16 mouse cellular contexts compared by ENCODE assay signal in genomic region chr16:35763590-35764296, GRCm38 (mm10). TPM values are rescaled to one million over a fixed set of nuclear protein-coding genes. Genes with fewer than 3 reads are reported as not detected.
DNase-seq lines count a peak whose midpoint lies in the region; ATAC-seq and TF ChIP-seq lines count a peak whose summit lies in the region.
"Had no signal": no experiment of that assay in that cellular context is flagged by ENCODE, and none has a peak within 500 bp of the region (broad histone marks: within the 10 kb centered on the region; RNA-seq: fewer than 3 reads in every experiment).

No protein-coding gene starts in this region.

- H3K4me2 ChIP-seq in heart, embryonic 14.5 days (ENCODE audit: low read length) = peak overlapping the region; percentile 44
- peak overlapping the region; percentile 31; the same call in 1 of the 2 replicates for H3K4me2 ChIP-seq in heart, postnatal 0 days (ENCODE audit: low read depth, low read length)
- H3K4me2 ChIP-seq: embryonic facial prominence, embryonic 12.5 days; lung, embryonic 15.5 days; midbrain, embryonic 13.5 days; neural tube, embryonic 13.5 days had no signal

- no peak for TF ChIP-seq EP300 in heart, postnatal 0 days (IDR thresholded peaks at IDR 0.05; ENCODE audit: low read depth)

- H3K4me1 ChIP-seq in heart, embryonic 14.5 days (ENCODE audit: control insufficient read depth in 2 of 2, insufficient read depth in 2 of 2, low read length in 2 of 2) = peaks cover 7 to 17% of the 10 kb centered on the region in 2 experiments
- H3K4me1 ChIP-seq in bone marrow macrophage, adult 2 months (ENCODE audit: control insufficient read depth, insufficient read depth, low read length) = peaks cover 26% of the 10 kb centered on the region
- H3K4me1 ChIP-seq in heart, postnatal 0 days (ENCODE audit: control insufficient read depth, insufficient read depth) = peaks cover 12% of the 10 kb centered on the region

- no peaks in the 10 kb centered on the region for H3K9me3 ChIP-seq in heart, embryonic 14.5 days (ENCODE audit: control insufficient read depth, low read length)
- H3K9me3 ChIP-seq in heart, postnatal 0 days (replicated peaks; ENCODE audit: control insufficient read depth, low read length) = no peaks in the 10 kb centered on the region
- H3K9me3 ChIP-seq: embryonic facial prominence, embryonic 12.5 days; lung, embryonic 15.5 days; midbrain, embryonic 13.5 days; neural tube, embryonic 13.5 days had no signal

- H3K9ac ChIP-seq in heart, embryonic 14.5 days (ENCODE audit: low read length) = peak overlapping the region; percentile 41; the same call in 1 of the 2 replicates
- H3K9ac ChIP-seq in heart, postnatal 0 days (replicated peaks; ENCODE audit: low read depth, low read length) = no peak overlapping the region
- H3K9ac ChIP-seq: embryonic facial prominence, embryonic 12.5 days; lung, embryonic 15.5 days; midbrain, embryonic 13.5 days; neural tube, embryonic 13.5 days had no signal

- no peak for DNase-seq in heart, postnatal 10 days
- DNase-seq in heart, postnatal 0 days (ENCODE audit: low spot score) = peak; percentile 61
- no peak for DNase-seq in cerebellum, postnatal 36 days
- DNase-seq in retina, embryonic 14.5 days (ENCODE audit: low spot score) = no peak
- DNase-seq in adrenal gland, adult 8-10 months = no peak
- DNase-seq: adrenal gland, postnatal 25 days; cerebellum, postnatal 10 days; kidney, adult 2 months had no signal

- 22% methylated on average over 11 of the region's 11 CpGs for WGBS in heart, embryonic 14.5 days
- WGBS in heart, postnatal 0 days = 25% methylated on average over 10 of the region's 11 CpGs

- no peak for TF ChIP-seq POLR2A in bone marrow macrophage, adult 2 months (IDR thresholded peaks at IDR 0.05; ENCODE audit: borderline replicate concordance, low read depth, low read length)

- H3K36me3 ChIP-seq in heart, embryonic 14.5 days (ENCODE audit: control insufficient read depth, insufficient read depth, low read length) = no peaks in the 10 kb centered on the region
- H3K36me3 ChIP-seq in heart, postnatal 0 days (replicated peaks; ENCODE audit: control insufficient read depth, insufficient read depth, low read length) = no peaks in the 10 kb centered on the region
- H3K36me3 ChIP-seq: embryonic facial prominence, embryonic 12.5 days; lung, embryonic 15.5 days; midbrain, embryonic 13.5 days; neural tube, embryonic 13.5 days had no signal

- H3K27ac ChIP-seq in heart, embryonic 14.5 days (replicated peaks in 1 of 2; ENCODE audit: control insufficient read depth in 1 of 2, insufficient read depth in 1 of 2, low read depth in 2 of 2, low read length in 2 of 2) = no peak overlapping the region; a peak in 1 of 4 replicates
- no peak overlapping the region for H3K27ac ChIP-seq in bone marrow macrophage, adult 2 months (ENCODE audit: insufficient read depth, low read depth, low read length)
- H3K27ac ChIP-seq in heart, postnatal 0 days (ENCODE audit: low read depth) = peak overlapping the region; percentile 44
- H3K27ac ChIP-seq: embryonic facial prominence, embryonic 12.5 days; lung, embryonic 15.5 days; midbrain, embryonic 13.5 days; neural tube, embryonic 13.5 days had no signal

- intact Hi-C loops in heart, postnatal 10 days (cut with DNase I) = no loop called here

- no peak for TF ChIP-seq CTCF in bone marrow macrophage, adult 2 months (IDR thresholded peaks at IDR 0.05; ENCODE audit: low read depth, low read length)
- no peak for TF ChIP-seq CTCF in heart, postnatal 0 days (IDR thresholded peaks at IDR 0.05; ENCODE audit: low read depth)

- H3K4me3 ChIP-seq in heart, embryonic 14.5 days (ENCODE audit: control insufficient read depth in 1 of 2, insufficient read depth in 1 of 2, low read depth in 1 of 2, low read length in 2 of 2) = no peak overlapping the region
- H3K4me3 ChIP-seq in bone marrow macrophage, adult 2 months (ENCODE audit: insufficient read depth, low read length) = 0 out of 2 replicates have a peak overlapping the region, but pooled peaks have one; percentile 8
- H3K4me3 ChIP-seq in heart, postnatal 0 days (ENCODE audit: low read depth, low read length) = no peak overlapping the region
- H3K4me3 ChIP-seq: embryonic facial prominence, embryonic 12.5 days; lung, embryonic 15.5 days; midbrain, embryonic 13.5 days; neural tube, embryonic 13.5 days had no signal

- ATAC-seq in heart, embryonic 14.5 days (ENCODE audit: insufficient number of reproducible peaks, insufficient read depth, low FRiP score, low read depth) = peak; percentile 35; the same call in 1 of the 2 replicates
- ATAC-seq in heart, postnatal 0 days (ENCODE audit: insufficient read depth, low read depth) = no peak
- peak; percentile 98 for ATAC-seq in megakaryocyte-erythroid progenitor cell, adult 5-6 weeks (replicated peaks; ENCODE audit: low FRiP score, low TSS enrichment, poor library complexity, severe bottlenecking)
- ATAC-seq: forebrain, embryonic 16.5 days; midbrain, embryonic 13.5 days had no signal

- no peaks in the 10 kb centered on the region for H3K27me3 ChIP-seq in heart, embryonic 14.5 days (ENCODE audit: control insufficient read depth, insufficient read depth, low read length)
- no peaks in the 10 kb centered on the region for H3K27me3 ChIP-seq in heart, postnatal 0 days (ENCODE audit: control insufficient read depth, insufficient read depth, low read length)
- H3K27me3 ChIP-seq: embryonic facial prominence, embryonic 12.5 days; lung, embryonic 15.5 days; midbrain, embryonic 13.5 days; neural tube, embryonic 13.5 days had no signal

RNA-seq across cellular contexts. Expression of gene Dirc2, which starts 5.4 kb away (rescaled TPM):
- polyA plus RNA-seq in heart, embryonic 14.5 days (2014; fragmentation: Nextera tagmentation; extraction: Ambion mirVana) = 15.7 and 20.1 TPM in 2 replicates
- 10 to 100 TPM; 47.1 to 50.2 TPM for total RNA-seq in heart, postnatal 10 days (2021)
- polyA plus RNA-seq in bone marrow macrophage, adult 2 months (2012; ENCODE audit: insufficient read depth, insufficient read length, missing spikeins) = 19.9 and 21.2 TPM in 2 replicates
- 38.3 and 39.8 TPM in 2 replicates for total RNA-seq in heart, postnatal 0 days (2014; rRNA removed; ENCODE audit: low replicate concordance)
- polyA plus RNA-seq in heart, postnatal 0 days (2015; fragmentation: Nextera tagmentation; extraction: Ambion mirVana) = 15.3 and 16.1 TPM in 2 replicates
- 2.1 and 5.3 TPM in 2 replicates for total RNA-seq in megakaryocyte-erythroid progenitor cell, adult 5-6 weeks (2014; fragmentation: Nextera tagmentation)
- 1.2 and 5.1 TPM in 2 replicates for total RNA-seq in megakaryocyte-erythroid progenitor cell, adult 5-6 weeks (2017)
- total RNA-seq in adrenal gland, adult 8-10 months (2022) = 10 to 100 TPM; 32.3 to 57.3 (median 43.9) TPM

RNA-seq across cellular contexts. Expression of gene Hspbap1, which starts 6.4 kb away (rescaled TPM):
- 6.4 and 8.8 TPM in 2 replicates for polyA plus RNA-seq in heart, embryonic 14.5 days (2014; fragmentation: Nextera tagmentation; extraction: Ambion mirVana)
- total RNA-seq in heart, postnatal 10 days (2021) = 1 to 10 TPM; 2.8 to 3.8 TPM
- polyA plus RNA-seq in bone marrow macrophage, adult 2 months (2012; ENCODE audit: insufficient read depth, insufficient read length, missing spikeins) = 3.2 and 3.3 TPM in 2 replicates
- total RNA-seq in heart, postnatal 0 days (2014; rRNA removed; ENCODE audit: low replicate concordance) = 1.0 and 5.5 TPM in 2 replicates
- polyA plus RNA-seq in heart, postnatal 0 days (2015; fragmentation: Nextera tagmentation; extraction: Ambion mirVana) = 5.0 and 5.7 TPM in 2 replicates
- 7.2 and 8.0 TPM in 2 replicates for total RNA-seq in megakaryocyte-erythroid progenitor cell, adult 5-6 weeks (2014; fragmentation: Nextera tagmentation)
- 5.9 and 6.1 TPM in 2 replicates for total RNA-seq in megakaryocyte-erythroid progenitor cell, adult 5-6 weeks (2017)
- total RNA-seq in adrenal gland, adult 8-10 months (2022) = 1 to 10 TPM; 6.6 to 9.8 (median 7.8) TPM
